Mouse (Mus musculus): Measurements from ENCODE around the gene Agpat4.
"Not testable (repeated sequence)": the region's sequence is repeated elsewhere in the genome, so short reads cannot be mapped to it uniquely, and the experiment has no call there.

The Agpat4 gene

GRCm38 (mm10) chr17:12221926-12222325 lies 103.4 kb downstream of the Agpat4 start:
- Histone ChIP-seq H3K9me3 (ENCODE audit: low read length) (peaks cover 12% of the 10 kb centered on the region), H3K36me3 (ENCODE audit: insufficient read depth, low read length) (peaks cover 74% of the 10 kb centered on the region), H3K27me3 (ENCODE audit: insufficient read depth, low read length) (no peaks in the 10 kb centered on the region), H3K4me1 (replicated peaks; ENCODE audit: low read depth, low read length) (peaks cover 48% of the 10 kb centered on the region), H3K4me3 (replicated peaks; ENCODE audit: low read length) (no peak overlapping the region)
- TF ChIP-seq NANOG (IDR thresholded peaks at IDR 0.05; ENCODE audit: borderline replicate concordance, low read length) (no peak), CTCF (conservative IDR thresholded peaks at IDR 0.05; ENCODE audit: low read length) (no peak), POU5F1 (IDR thresholded peaks at IDR 0.05; ENCODE audit: borderline replicate concordance, low read length) (no peak)

- H3K9me3 ChIP-seq (ENCODE audit: low read length): peaks cover 28% of the 10 kb centered on the region
- no peaks in the 10 kb centered on the region for H3K27me3 ChIP-seq (ENCODE audit: insufficient read depth, low read length)
- peaks cover 73% of the 10 kb centered on the region for H3K36me3 ChIP-seq (ENCODE audit: insufficient read depth, low read length)
- H3K4me1 ChIP-seq (replicated peaks; ENCODE audit: low read depth, low read length): peaks cover 31% of the 10 kb centered on the region
- H3K4me3 ChIP-seq (replicated peaks; ENCODE audit: low read length): no peak overlapping the region
- TF ChIP-seq POU5F1 (IDR thresholded peaks at IDR 0.05; ENCODE audit: borderline replicate concordance, low read length) (no peak), CTCF (conservative IDR thresholded peaks at IDR 0.05; ENCODE audit: low read length) (no peak)
These were observed 105.2 kb downstream of the Agpat4 start for GRCm38 (mm10) chr17:12223682-12224081.

GRCm38 (mm10) chr17:12224145-12224544 lies 105.6 kb downstream of the Agpat4 start:
- Histone ChIP-seq H3K4me3 (replicated peaks; ENCODE audit: low read length) (no peak overlapping the region), H3K9me3 (ENCODE audit: low read length) (peaks cover 32% of the 10 kb centered on the region), H3K36me3 (ENCODE audit: insufficient read depth, low read length) (peaks cover 73% of the 10 kb centered on the region), H3K4me1 (replicated peaks; ENCODE audit: low read depth, low read length) (peaks cover 26% of the 10 kb centered on the region), H3K27me3 (ENCODE audit: insufficient read depth, low read length) (no peaks in the 10 kb centered on the region)
- no peak for TF ChIP-seq POU5F1 (IDR thresholded peaks at IDR 0.05; ENCODE audit: borderline replicate concordance, low read length)
- no peak for TF ChIP-seq NANOG (IDR thresholded peaks at IDR 0.05; ENCODE audit: borderline replicate concordance, low read length)
- TF ChIP-seq CTCF (conservative IDR thresholded peaks at IDR 0.05; ENCODE audit: low read length): no peak

- H3K4me3 ChIP-seq (replicated peaks; ENCODE audit: low read length); H3K27me3 ChIP-seq (ENCODE audit: insufficient read depth, low read length): not testable (repeated sequence)
- Histone ChIP-seq H3K36me3 (ENCODE audit: insufficient read depth, low read length) (peaks cover 73% of the 10 kb centered on the region), H3K4me1 (replicated peaks; ENCODE audit: low read depth, low read length) (peaks cover 22% of the 10 kb centered on the region), H3K9me3 (ENCODE audit: low read length) (peaks cover 32% of the 10 kb centered on the region)
These were observed 106.0 kb downstream of the Agpat4 start for GRCm38 (mm10) chr17:12224551-12224950.

- Histone ChIP-seq H3K27me3 (ENCODE audit: insufficient read depth, low read length) (no peaks in the 10 kb centered on the region), H3K9me3 (ENCODE audit: low read length) (peaks cover 32% of the 10 kb centered on the region), H3K4me1 (replicated peaks; ENCODE audit: low read depth, low read length) (peaks cover 15% of the 10 kb centered on the region), H3K36me3 (ENCODE audit: insufficient read depth, low read length) (peaks cover 73% of the 10 kb centered on the region), H3K4me3 (replicated peaks; ENCODE audit: low read length) (no peak overlapping the region)
- TF ChIP-seq POU5F1 (IDR thresholded peaks at IDR 0.05; ENCODE audit: borderline replicate concordance, low read length) (no peak), NANOG (IDR thresholded peaks at IDR 0.05; ENCODE audit: borderline replicate concordance, low read length) (no peak), CTCF (conservative IDR thresholded peaks at IDR 0.05; ENCODE audit: low read length) (no peak)
These were observed 106.7 kb downstream of the Agpat4 start for GRCm38 (mm10) chr17:12225227-12225626.

GRCm38 (mm10) chr17:12226551-12226950 lies 108.0 kb downstream of the Agpat4 start:
- Histone ChIP-seq H3K27me3 (ENCODE audit: insufficient read depth, low read length) (no peaks in the 10 kb centered on the region), H3K36me3 (ENCODE audit: insufficient read depth, low read length) (peaks cover 74% of the 10 kb centered on the region), H3K9me3 (ENCODE audit: low read length) (peaks cover 32% of the 10 kb centered on the region), H3K4me3 (replicated peaks; ENCODE audit: low read length) (no peak overlapping the region), H3K4me1 (replicated peaks; ENCODE audit: low read depth, low read length) (peaks cover 8% of the 10 kb centered on the region)
- TF ChIP-seq POU5F1 (IDR thresholded peaks at IDR 0.05; ENCODE audit: borderline replicate concordance, low read length): no peak
- TF ChIP-seq CTCF (conservative IDR thresholded peaks at IDR 0.05; ENCODE audit: low read length): no peak
- no peak for TF ChIP-seq NANOG (IDR thresholded peaks at IDR 0.05; ENCODE audit: borderline replicate concordance, low read length)

GRCm38 (mm10) chr17:12228001-12228400 lies 109.5 kb downstream of the Agpat4 start:
- Histone ChIP-seq H3K36me3 (ENCODE audit: insufficient read depth, low read length) (peaks cover 78% of the 10 kb centered on the region), H3K9me3 (ENCODE audit: low read length) (peaks cover 32% of the 10 kb centered on the region), H3K4me1 (replicated peaks; ENCODE audit: low read depth, low read length) (peaks cover 7% of the 10 kb centered on the region), H3K4me3 (replicated peaks; ENCODE audit: low read length) (no peak overlapping the region), H3K27me3 (ENCODE audit: insufficient read depth, low read length) (no peaks in the 10 kb centered on the region)
- TF ChIP-seq CTCF (conservative IDR thresholded peaks at IDR 0.05; ENCODE audit: low read length): no peak
- TF ChIP-seq NANOG (IDR thresholded peaks at IDR 0.05; ENCODE audit: borderline replicate concordance, low read length): no peak
- TF ChIP-seq POU5F1 (IDR thresholded peaks at IDR 0.05; ENCODE audit: borderline replicate concordance, low read length): no peak

GRCm38 (mm10) chr17:12228471-12228870 lies 110.0 kb downstream of the Agpat4 start:
- no peak overlapping the region for H3K4me3 ChIP-seq (replicated peaks; ENCODE audit: low read length)
- H3K9me3 ChIP-seq (ENCODE audit: low read length): peaks cover 32% of the 10 kb centered on the region
- peaks cover 83% of the 10 kb centered on the region for H3K36me3 ChIP-seq (ENCODE audit: insufficient read depth, low read length)
- no peaks in the 10 kb centered on the region for H3K27me3 ChIP-seq (ENCODE audit: insufficient read depth, low read length)
- peaks cover 5% of the 10 kb centered on the region for H3K4me1 ChIP-seq (replicated peaks; ENCODE audit: low read depth, low read length)
- TF ChIP-seq CTCF (conservative IDR thresholded peaks at IDR 0.05; ENCODE audit: low read length) (no peak), POU5F1 (IDR thresholded peaks at IDR 0.05; ENCODE audit: borderline replicate concordance, low read length) (no peak), NANOG (IDR thresholded peaks at IDR 0.05; ENCODE audit: borderline replicate concordance, low read length) (no peak)

- Histone ChIP-seq H3K4me1 (replicated peaks; ENCODE audit: low read depth, low read length) (no peaks in the 10 kb centered on the region), H3K36me3 (ENCODE audit: insufficient read depth, low read length) (peaks cover 95% of the 10 kb centered on the region), H3K9me3 (ENCODE audit: low read length) (peaks cover 32% of the 10 kb centered on the region), H3K27me3 (ENCODE audit: insufficient read depth, low read length) (no peaks in the 10 kb centered on the region), H3K4me3 (replicated peaks; ENCODE audit: low read length) (no peak overlapping the region)
- no peak for TF ChIP-seq CTCF (conservative IDR thresholded peaks at IDR 0.05; ENCODE audit: low read length)
- no peak for TF ChIP-seq POU5F1 (IDR thresholded peaks at IDR 0.05; ENCODE audit: borderline replicate concordance, low read length)
- TF ChIP-seq NANOG (IDR thresholded peaks at IDR 0.05; ENCODE audit: borderline replicate concordance, low read length): no peak
These were observed 111.3 kb downstream of the Agpat4 start for GRCm38 (mm10) chr17:12229756-12230155.
